Mouse (Mus musculus) ES-E14 (cell line): ENCODE results near the gene Tmem140.

Experiments used
- CHD2 ChIP-seq: IDR thresholded peaks from 2 replicates; pipeline ENCODE4 v1.6.1; 2014; ENCODE audit warnings: mild to moderate bottlenecking, low read depth, low read length, inconsistent platforms
- HCFC1 ChIP-seq: IDR thresholded peaks from 2 replicates; pipeline ENCODE4 v1.6.1; 2012; ENCODE audit warnings: low read length, inconsistent platforms, borderline replicate concordance; ENCODE audit not compliant: insufficient read depth
- MAFK ChIP-seq: IDR thresholded peaks from 2 replicates; pipeline ENCODE4 v1.6.1; 2014; ENCODE audit warnings: mild to moderate bottlenecking, low read depth, low read length, inconsistent platforms; ENCODE audit not compliant: insufficient read depth
- ZC3H11A ChIP-seq: IDR thresholded peaks from 2 replicates; pipeline ENCODE4 v1.6.1; 2012; ENCODE audit warnings: low read depth, mild to moderate bottlenecking, inconsistent platforms, low read length, borderline replicate concordance
- ZNF384 ChIP-seq: IDR thresholded peaks from 2 replicates; pipeline ENCODE4 v1.6.1; 2012; ENCODE audit warnings: low read depth, low read length, inconsistent platforms

- TF ChIP-seq HCFC1 (no peak), CHD2 (no peak), ZC3H11A (no peak), ZNF384 (no peak), MAFK (no peak)
Measured at GRCm38 (mm10) chr6:34879911-34880475, 17.0 kb downstream of the Tmem140 start.
